Mouse (Mus musculus) ES-E14 (cell line): Measurements from ENCODE around the gene Macf1.

Experiments
- HCFC1 ChIP-seq: IDR thresholded peaks from 2 replicates; pipeline ENCODE4 v1.6.1; 2012; ENCODE audit warnings: low read length, inconsistent platforms, borderline replicate concordance; ENCODE audit not compliant: insufficient read depth
- MAFK ChIP-seq: IDR thresholded peaks from 2 replicates; pipeline ENCODE4 v1.6.1; 2014; ENCODE audit warnings: mild to moderate bottlenecking, low read depth, low read length, inconsistent platforms; ENCODE audit not compliant: insufficient read depth
- ZC3H11A ChIP-seq: IDR thresholded peaks from 2 replicates; pipeline ENCODE4 v1.6.1; 2012; ENCODE audit warnings: low read depth, mild to moderate bottlenecking, inconsistent platforms, low read length, borderline replicate concordance
- ZNF384 ChIP-seq: IDR thresholded peaks from 2 replicates; pipeline ENCODE4 v1.6.1; 2012; ENCODE audit warnings: low read depth, low read length, inconsistent platforms

DNA sequence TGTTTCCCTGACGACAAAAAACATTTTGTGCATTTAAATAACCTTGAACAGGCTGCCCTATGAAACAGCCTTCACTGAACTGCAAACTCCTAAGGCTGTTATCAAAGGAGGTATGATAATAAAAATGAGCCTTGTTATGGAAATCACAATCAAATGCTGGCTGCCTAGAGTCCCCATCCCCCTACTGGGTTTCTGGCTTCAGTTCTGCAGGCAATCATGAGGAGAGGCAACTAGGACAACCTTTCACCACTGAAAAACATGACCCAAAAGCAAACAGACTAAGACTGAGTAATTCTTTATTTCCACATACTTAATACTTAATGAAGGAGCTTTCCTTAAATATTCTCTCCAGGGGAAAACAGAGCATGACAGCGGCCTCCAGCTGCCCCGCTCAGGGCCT is 28.3 kb upstream of the Macf1 start:
- TF ChIP-seq ZC3H11A (no peak), HCFC1 (no peak), ZNF384 (no peak), MAFK (no peak)
